25 mouse cellular contexts compared by ENCODE assay signal in the genomic region with DNA sequence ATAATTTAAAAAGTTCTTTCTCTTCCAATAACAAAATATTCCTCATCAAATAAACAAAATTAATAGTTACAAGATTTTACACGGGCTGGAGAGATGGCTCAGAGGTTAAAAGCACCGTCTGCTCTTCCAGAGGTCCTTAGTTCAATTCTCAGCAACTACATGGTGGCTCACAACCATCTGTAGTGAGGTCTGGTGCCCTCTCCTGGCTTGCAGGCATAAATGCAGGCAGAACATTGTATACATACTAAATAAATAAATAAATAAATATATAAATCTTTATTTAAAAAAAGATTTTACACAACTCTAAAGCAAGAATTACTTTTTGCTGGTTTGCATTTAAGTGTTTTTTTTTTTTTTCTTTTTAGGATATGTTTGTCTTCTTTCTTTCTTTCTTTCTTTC. TPM values are rescaled to one million over a fixed set of nuclear protein-coding genes. Genes with fewer than 3 reads are reported as not detected.
DNase-seq lines count a peak whose midpoint lies in the region; ATAC-seq and TF ChIP-seq lines count a peak whose summit lies in the region.
"Had no signal": no experiment of that assay in that cellular context is flagged by ENCODE, and none has a peak within 500 bp of the region (broad histone marks: within the 10 kb centered on the region; RNA-seq: fewer than 3 reads in every experiment).

No protein-coding gene starts in this region.

- no peak for TF ChIP-seq EP300 in liver, embryonic 14.5 days (IDR thresholded peaks at IDR 0.05; ENCODE audit: low read depth)

- no peaks in the 10 kb centered on the region for H3K4me1 ChIP-seq in intestine, postnatal 0 days (replicated peaks; ENCODE audit: control insufficient read depth, insufficient read depth, low read length)
- H3K4me1 ChIP-seq in intestine, embryonic 16.5 days (ENCODE audit: control insufficient read depth, insufficient read depth, low read length) = no peaks in the 10 kb centered on the region
- no peaks in the 10 kb centered on the region for H3K4me1 ChIP-seq in liver, embryonic 14.5 days (replicated peaks; ENCODE audit: control insufficient read depth in 2 of 2, insufficient read depth in 2 of 2, low read length in 1 of 2)
- H3K4me1 ChIP-seq in E14TG2a.4 (replicated peaks; ENCODE audit: low read depth, low read length) = peaks cover 26% of the 10 kb centered on the region
- no peaks in the 10 kb centered on the region for H3K4me1 ChIP-seq in midbrain, embryonic 16.5 days (ENCODE audit: control insufficient read depth, insufficient read depth, low read length)
- H3K4me1 ChIP-seq: embryonic facial prominence, embryonic 12.5 days; neural tube, embryonic 15.5 days; stomach, embryonic 15.5 days had no signal

- TF ChIP-seq CTCF in intestine, postnatal 0 days (IDR thresholded peaks at IDR 0.05; ENCODE audit: low read depth) = peak; percentile 41
- TF ChIP-seq CTCF in liver, embryonic 14.5 days (IDR thresholded peaks at IDR 0.05; ENCODE audit: low read depth) = peak; percentile 50; the same call in 1 of the 2 replicates
- peak; percentile 48 for TF ChIP-seq CTCF in E14TG2a.4 (conservative IDR thresholded peaks at IDR 0.05; ENCODE audit: low read length)

- no peak overlapping the region for H3K4me3 ChIP-seq in intestine, postnatal 0 days (ENCODE audit: low read depth, low read length)
- no peak overlapping the region for H3K4me3 ChIP-seq in intestine, embryonic 16.5 days (ENCODE audit: low read length)
- H3K4me3 ChIP-seq in liver, embryonic 14.5 days (ENCODE audit: insufficient read depth in 1 of 2, low read depth in 2 of 2, low read length in 2 of 2) = no peak overlapping the region
- H3K4me3 ChIP-seq in E14TG2a.4 (replicated peaks; ENCODE audit: low read length) = no peak overlapping the region
- no peak overlapping the region for H3K4me3 ChIP-seq in midbrain, embryonic 16.5 days (ENCODE audit: low read depth, low read length)
- H3K4me3 ChIP-seq: embryonic facial prominence, embryonic 12.5 days; neural tube, embryonic 15.5 days; stomach, embryonic 15.5 days had no signal

- no peaks in the 10 kb centered on the region for H3K27me3 ChIP-seq in intestine, postnatal 0 days (replicated peaks; ENCODE audit: control insufficient read depth, insufficient read depth, low read length)
- no peaks in the 10 kb centered on the region for H3K27me3 ChIP-seq in intestine, embryonic 16.5 days (replicated peaks; ENCODE audit: control insufficient read depth, insufficient read depth, low read length)
- no peaks in the 10 kb centered on the region for H3K27me3 ChIP-seq in liver, embryonic 14.5 days (ENCODE audit: control insufficient read depth, insufficient read depth, low read length)
- no peaks in the 10 kb centered on the region for H3K27me3 ChIP-seq in E14TG2a.4 (ENCODE audit: insufficient read depth, low read length)
- no peaks in the 10 kb centered on the region for H3K27me3 ChIP-seq in midbrain, embryonic 16.5 days (ENCODE audit: control insufficient read depth, insufficient read depth, low read depth, low read length)
- H3K27me3 ChIP-seq: CH12.LX; embryonic facial prominence, embryonic 12.5 days; neural tube, embryonic 15.5 days; stomach, embryonic 15.5 days had no signal

- peaks cover 78% of the 10 kb centered on the region for H3K36me3 ChIP-seq in intestine, postnatal 0 days (ENCODE audit: control insufficient read depth, insufficient read depth)
- H3K36me3 ChIP-seq in intestine, embryonic 16.5 days (ENCODE audit: control insufficient read depth, insufficient read depth, low read length) = peaks cover 7% of the 10 kb centered on the region
- peaks cover 67% of the 10 kb centered on the region for H3K36me3 ChIP-seq in liver, embryonic 14.5 days (replicated peaks; ENCODE audit: control insufficient read depth, insufficient read depth, low read depth)
- peaks cover 86% of the 10 kb centered on the region for H3K36me3 ChIP-seq in E14TG2a.4 (ENCODE audit: insufficient read depth, low read length)
- H3K36me3 ChIP-seq in midbrain, embryonic 16.5 days (ENCODE audit: control insufficient read depth, insufficient read depth, low read length) = peaks cover 31% of the 10 kb centered on the region

- no peak for DNase-seq in liver, embryonic 14.5 days (ENCODE audit: low read depth in 3 of 3, low spot score in 3 of 3)
- no peak for DNase-seq in liver
- DNase-seq in T-cell, adult 2 months (ENCODE audit: low spot score) = peak; percentile 8
- no peak for DNase-seq in embryo, embryonic 11 days
- DNase-seq: cerebellum, adult 18-20 months; cerebellum, postnatal 14 days; kidney, adult 18-20 months; kidney, postnatal 10 days; right cerebral cortex, adult 18-20 months; thymus, adult 18-20 months; thymus, postnatal 36 days had no signal

- WGBS in intestine, postnatal 0 days = 92% methylated on average over 2 of the region's 2 CpGs
- 92% methylated on average over 2 of the region's 2 CpGs for WGBS in intestine, embryonic 16.5 days
- WGBS in liver, embryonic 14.5 days (ENCODE audit: insufficient replicate concordance) = 87% methylated on average over 2 of the region's 2 CpGs
- WGBS in midbrain, embryonic 16.5 days = 96% methylated on average over 2 of the region's 2 CpGs

- H3K9me3 ChIP-seq in intestine, postnatal 0 days (ENCODE audit: control insufficient read depth) = no peaks in the 10 kb centered on the region
- H3K9me3 ChIP-seq in intestine, embryonic 16.5 days (ENCODE audit: control insufficient read depth, low read length) = no peaks in the 10 kb centered on the region
- H3K9me3 ChIP-seq in liver, embryonic 14.5 days (ENCODE audit: control insufficient read depth, low read length) = no peaks in the 10 kb centered on the region
- H3K9me3 ChIP-seq in E14TG2a.4 (ENCODE audit: low read length) = no peaks in the 10 kb centered on the region
- no peaks in the 10 kb centered on the region for H3K9me3 ChIP-seq in midbrain, embryonic 16.5 days (replicated peaks; ENCODE audit: control insufficient read depth, low read length, poor library complexity, severe bottlenecking)
- H3K9me3 ChIP-seq: embryonic facial prominence, embryonic 12.5 days; neural tube, embryonic 15.5 days; stomach, embryonic 15.5 days had no signal

- ATAC-seq in intestine, postnatal 0 days = no peak
- no peak for ATAC-seq in intestine, embryonic 16.5 days
- no peak for ATAC-seq in liver, embryonic 14.5 days (ENCODE audit: insufficient read depth)
- no peak for ATAC-seq in midbrain, embryonic 16.5 days
- ATAC-seq: hindbrain, embryonic 16.5 days had no signal

- H3K27ac ChIP-seq in intestine, postnatal 0 days (ENCODE audit: low read depth, low read length) = no peak overlapping the region
- H3K27ac ChIP-seq in intestine, embryonic 16.5 days (ENCODE audit: low read length) = no peak overlapping the region
- no peak overlapping the region for H3K27ac ChIP-seq in liver, embryonic 14.5 days
- no peak overlapping the region for H3K27ac ChIP-seq in midbrain, embryonic 16.5 days (ENCODE audit: low read length)
- H3K27ac ChIP-seq: embryonic facial prominence, embryonic 12.5 days; neural tube, embryonic 15.5 days; stomach, embryonic 15.5 days had no signal

- H3K4me2 ChIP-seq in intestine, postnatal 0 days (replicated peaks; ENCODE audit: low read depth) = no peak overlapping the region
- H3K4me2 ChIP-seq in intestine, embryonic 16.5 days (ENCODE audit: low read depth, low read length) = no peak overlapping the region
- H3K4me2 ChIP-seq in liver, embryonic 14.5 days (ENCODE audit: low read depth) = no peak overlapping the region
- H3K4me2 ChIP-seq in midbrain, embryonic 16.5 days (ENCODE audit: low read length) = no peak overlapping the region
- H3K4me2 ChIP-seq: embryonic facial prominence, embryonic 12.5 days; heart, embryonic 11.5 days; midbrain, embryonic 11.5 days; neural tube, embryonic 15.5 days; stomach, embryonic 15.5 days had no signal

- no peak overlapping the region for H3K9ac ChIP-seq in intestine, postnatal 0 days (ENCODE audit: low read depth, low read length)
- no peak overlapping the region for H3K9ac ChIP-seq in intestine, embryonic 16.5 days (ENCODE audit: low read depth, low read length)
- no peak overlapping the region for H3K9ac ChIP-seq in liver, embryonic 14.5 days (replicated peaks)
- H3K9ac ChIP-seq in midbrain, embryonic 16.5 days (ENCODE audit: low read depth, low read length) = no peak overlapping the region
- H3K9ac ChIP-seq: embryonic facial prominence, embryonic 12.5 days; neural tube, embryonic 15.5 days; stomach, embryonic 15.5 days had no signal

RNA-seq across cellular contexts. Expression of gene Gm20671, which starts 13.1 kb away (rescaled TPM):
- not detected in 2 replicates for polyA plus RNA-seq in intestine, postnatal 0 days (2015; fragmentation: Nextera tagmentation; extraction: Ambion mirVana)
- not detected in 2 replicates for polyA plus RNA-seq in intestine, embryonic 16.5 days (2015; fragmentation: Nextera tagmentation; extraction: Ambion mirVana)
- 0.56 and 1.5 TPM in 2 replicates for polyA plus RNA-seq in liver, embryonic 14.5 days (2012; rRNA removed)
- not detected in 2 replicates for polyA plus RNA-seq in liver, embryonic 14.5 days (2014; fragmentation: Nextera tagmentation; extraction: Ambion mirVana)
- polyA plus RNA-seq in midbrain, embryonic 16.5 days (2015; fragmentation: Nextera tagmentation; extraction: Ambion mirVana) = not detected in 2 replicates
- polyA plus RNA-seq: embryonic facial prominence, embryonic 12.5 days; forebrain, embryonic 11.5 days; heart, embryonic 11.5 days; heart, postnatal 0 days; hindbrain, embryonic 16.5 days; lung, embryonic 16.5 days; midbrain, embryonic 11.5 days; neural tube, embryonic 15.5 days; stomach, embryonic 15.5 days had no signal

RNA-seq across cellular contexts. Expression of gene Prr14l, which starts 14.0 kb away (rescaled TPM):
- 6.1 and 6.5 TPM in 2 replicates for polyA plus RNA-seq in intestine, postnatal 0 days (2015; fragmentation: Nextera tagmentation; extraction: Ambion mirVana)
- 8.8 and 10.1 TPM in 2 replicates for polyA plus RNA-seq in intestine, embryonic 16.5 days (2015; fragmentation: Nextera tagmentation; extraction: Ambion mirVana)
- polyA plus RNA-seq in liver, embryonic 14.5 days (2012; rRNA removed) = 3.7 and 4.2 TPM in 2 replicates
- 6.5 and 8.7 TPM in 2 replicates for polyA plus RNA-seq in liver, embryonic 14.5 days (2014; fragmentation: Nextera tagmentation; extraction: Ambion mirVana)
- polyA plus RNA-seq in midbrain, embryonic 16.5 days (2015; fragmentation: Nextera tagmentation; extraction: Ambion mirVana) = 8.7 and 14.7 TPM in 2 replicates

RNA-seq across cellular contexts. Expression of gene Depdc5, which starts 23.5 kb away (rescaled TPM):
- polyA plus RNA-seq in intestine, postnatal 0 days (2015; fragmentation: Nextera tagmentation; extraction: Ambion mirVana) = 6.8 and 6.9 TPM in 2 replicates
- polyA plus RNA-seq in intestine, embryonic 16.5 days (2015; fragmentation: Nextera tagmentation; extraction: Ambion mirVana) = 13.5 and 14.6 TPM in 2 replicates
- 7.3 and 8.3 TPM in 2 replicates for polyA plus RNA-seq in liver, embryonic 14.5 days (2012; rRNA removed)
- 7.1 and 7.5 TPM in 2 replicates for polyA plus RNA-seq in liver, embryonic 14.5 days (2014; fragmentation: Nextera tagmentation; extraction: Ambion mirVana)
- polyA plus RNA-seq in midbrain, embryonic 16.5 days (2015; fragmentation: Nextera tagmentation; extraction: Ambion mirVana) = 27.4 and 31.6 TPM in 2 replicates

RNA-seq across cellular contexts. Expression of gene Pisd, which starts 54.6 kb away (rescaled TPM):
- 69.8 and 70.9 TPM in 2 replicates for polyA plus RNA-seq in intestine, postnatal 0 days (2015; fragmentation: Nextera tagmentation; extraction: Ambion mirVana)
- polyA plus RNA-seq in intestine, embryonic 16.5 days (2015; fragmentation: Nextera tagmentation; extraction: Ambion mirVana) = 110 and 114 TPM in 2 replicates
- polyA plus RNA-seq in liver, embryonic 14.5 days (2012; rRNA removed) = 19.0 and 21.7 TPM in 2 replicates
- 29.0 and 33.8 TPM in 2 replicates for polyA plus RNA-seq in liver, embryonic 14.5 days (2014; fragmentation: Nextera tagmentation; extraction: Ambion mirVana)
- polyA plus RNA-seq in midbrain, embryonic 16.5 days (2015; fragmentation: Nextera tagmentation; extraction: Ambion mirVana) = 107 and 109 TPM in 2 replicates
